Mouse (Mus musculus) embryo, embryonic 10.5 days (tissue): ENCODE measurements at regions not wholly inside any gene's neighbourhood (a gene's known extent, or its start where the extent isn't known, plus 50 kb on each side); places are given as distances from the start of the nearest gene placed in this dataset.

Experiments used
- DNase-seq: peaks from one replicate; pipeline ENCODE4 v3.0.0-alpha.2; 2015; ENCODE audit warnings: low spot score

DNA sequence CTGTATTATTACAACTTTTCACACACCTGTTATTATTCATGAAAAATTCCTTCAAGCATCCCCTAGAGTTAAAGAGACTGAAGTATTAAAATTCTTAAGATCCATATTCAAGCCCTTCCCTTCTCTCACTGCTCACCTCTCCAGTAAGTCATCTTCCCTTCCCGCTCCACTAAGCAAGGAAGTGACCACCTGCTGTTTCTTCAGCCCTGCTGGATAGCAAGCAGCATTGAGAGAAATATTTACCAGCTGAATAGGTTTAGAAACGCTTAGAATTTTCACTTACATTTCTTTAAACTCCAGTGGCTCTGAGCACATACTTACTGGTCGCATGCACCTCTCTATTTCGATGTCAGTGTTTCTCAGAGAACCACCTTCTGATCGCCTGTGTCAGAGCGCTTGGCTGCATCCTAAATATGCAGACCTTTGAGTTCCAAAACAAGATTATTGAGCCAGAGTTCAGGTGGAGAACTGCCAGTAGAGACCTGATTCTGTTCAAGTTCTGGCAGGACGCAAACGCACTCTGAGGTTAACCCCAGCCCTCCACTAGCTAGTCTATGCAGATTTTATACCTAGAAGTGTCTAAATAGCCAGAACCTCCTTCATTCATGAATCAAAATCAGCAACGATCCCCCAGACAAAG is 314.9 kb downstream of the Mllt3 start:
- DNase-seq = no peak

DNA sequence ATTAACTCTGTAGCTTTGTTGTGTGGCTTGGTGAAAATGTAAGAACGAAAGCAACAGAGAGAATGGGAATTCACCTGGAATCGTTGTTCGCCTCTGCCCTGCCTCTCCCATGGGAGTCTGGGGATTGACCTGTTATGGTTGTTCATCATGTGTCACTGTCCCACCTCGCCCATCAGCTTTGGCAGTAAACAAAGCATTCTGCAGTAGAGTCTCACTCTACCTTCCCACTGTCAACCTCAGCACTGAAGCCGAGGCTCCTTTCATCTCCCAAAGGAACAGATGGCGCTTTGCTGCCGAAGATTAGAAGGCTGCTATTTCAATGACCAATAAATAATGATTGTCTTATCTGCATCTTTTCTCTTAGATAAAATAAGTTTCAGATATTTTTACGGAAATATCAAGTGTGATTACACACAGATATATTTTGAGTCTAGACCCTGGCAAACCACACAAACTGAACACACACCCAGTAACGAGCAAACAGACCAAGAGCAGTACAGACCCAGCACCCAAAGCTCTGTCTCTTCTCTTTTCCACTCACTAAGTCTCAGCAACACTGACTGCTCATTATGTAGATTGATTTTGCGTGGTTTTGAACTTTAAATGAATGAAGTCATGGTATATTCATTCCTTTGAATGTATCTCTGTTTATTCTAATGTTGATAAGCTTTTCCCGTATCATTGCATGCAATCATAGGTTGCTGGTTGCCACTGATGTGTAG is 317.8 kb downstream of the Mllt3 start:
- DNase-seq = no peak

DNA sequence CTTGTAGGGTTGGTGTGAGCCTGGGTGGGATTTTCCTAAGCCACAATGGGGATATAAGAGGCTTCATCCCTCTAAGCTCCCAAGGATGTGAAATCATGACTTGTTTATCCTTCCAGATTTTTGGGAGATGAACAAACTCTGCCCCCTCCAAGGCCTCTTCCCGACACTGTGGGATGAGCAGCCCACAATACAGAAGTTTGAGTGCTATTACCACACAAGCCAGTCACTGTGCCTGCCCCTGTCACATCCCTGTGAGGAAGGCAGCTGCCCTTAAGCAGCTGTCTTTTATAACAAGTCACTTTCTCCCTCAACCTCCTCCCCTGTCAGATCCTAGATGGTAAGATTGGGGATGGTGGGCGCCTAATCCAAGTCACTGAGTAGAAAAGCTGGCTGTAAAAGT is 320.5 kb downstream of the Mllt3 start:
- no peak for DNase-seq

DNA sequence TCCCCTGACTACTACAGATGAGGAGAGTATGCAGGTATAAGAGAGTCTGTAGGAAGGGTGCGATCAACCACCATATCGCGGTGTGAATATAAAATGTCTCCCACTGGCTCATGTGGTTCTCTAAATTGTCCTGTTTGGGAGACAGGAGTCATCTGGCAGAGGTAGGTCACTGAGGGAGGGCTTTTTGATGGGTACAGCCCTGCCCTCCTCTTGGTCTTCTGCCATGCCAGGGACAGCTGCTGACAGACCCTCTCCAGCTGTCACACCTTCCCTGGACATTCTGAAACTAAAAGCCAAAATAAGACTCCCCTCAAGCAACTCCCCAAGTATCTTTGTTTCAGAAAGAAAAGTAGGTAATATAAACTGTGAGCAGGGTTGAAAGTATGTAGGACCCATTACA is 320.9 kb downstream of the Mllt3 start:
- DNase-seq = no peak

DNA sequence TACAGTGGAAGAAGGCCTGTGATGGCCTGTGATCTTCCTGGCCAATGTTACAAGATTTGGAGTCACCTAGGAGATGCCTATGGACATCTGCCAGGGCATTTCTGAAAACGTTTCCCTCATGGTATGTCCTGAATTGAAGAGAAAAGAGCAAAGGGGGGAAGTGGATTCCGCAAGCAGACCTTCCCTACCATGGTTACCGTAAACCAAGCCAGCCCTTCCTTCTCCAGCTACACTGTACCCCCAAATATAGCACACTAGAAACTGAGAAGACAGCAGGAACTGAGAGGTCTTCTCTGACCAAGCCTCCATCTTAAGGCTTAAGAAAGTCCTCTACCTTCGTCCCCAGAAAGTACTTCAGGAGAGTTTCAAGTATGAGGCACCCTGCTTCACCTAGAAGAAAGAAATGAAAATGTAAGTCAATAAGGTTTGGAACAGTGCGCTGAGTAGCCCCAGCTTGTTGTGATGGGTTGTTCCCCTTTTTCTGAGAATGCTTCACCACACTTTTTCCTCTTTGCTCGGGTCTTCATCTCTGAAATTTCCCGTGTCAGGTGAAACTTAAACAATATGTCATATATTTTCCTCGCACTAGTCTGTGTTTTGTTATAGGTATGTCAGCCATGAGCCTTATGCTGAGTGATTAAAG is 321.9 kb downstream of the Mllt3 start:
- no peak for DNase-seq

DNA sequence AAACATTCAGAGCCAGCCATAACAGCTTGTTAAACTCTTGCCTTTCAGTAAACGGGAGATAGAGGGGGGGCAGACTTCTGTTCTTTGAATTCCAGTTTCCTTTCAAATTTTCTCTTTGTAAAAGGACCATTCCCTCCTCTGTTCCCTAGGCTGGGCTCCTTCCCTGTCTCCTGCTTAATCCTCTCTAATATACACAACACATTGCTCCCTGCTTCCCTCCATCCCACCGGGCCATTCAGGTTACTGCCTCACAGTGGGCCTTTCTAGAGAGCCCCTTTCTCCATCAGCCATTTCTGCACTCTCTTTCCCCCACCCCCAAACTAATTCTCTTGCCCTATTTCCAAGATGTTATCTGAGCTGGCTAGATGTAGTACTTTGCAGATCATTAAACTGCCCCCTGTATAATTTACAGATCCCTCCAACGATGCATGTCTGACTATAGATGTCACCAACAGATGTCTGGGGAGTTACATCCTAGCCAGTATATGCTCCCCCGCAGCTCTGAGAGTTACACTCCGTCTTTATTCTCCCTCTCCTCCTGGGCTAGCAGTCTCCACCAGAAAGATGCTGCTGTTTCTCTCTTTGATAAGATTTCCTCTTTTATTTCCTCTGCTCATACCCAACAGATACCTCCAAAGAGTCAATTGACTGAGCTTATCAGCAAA is 324.1 kb downstream of the Mllt3 start:
- peak; percentile 14 for DNase-seq

DNA sequence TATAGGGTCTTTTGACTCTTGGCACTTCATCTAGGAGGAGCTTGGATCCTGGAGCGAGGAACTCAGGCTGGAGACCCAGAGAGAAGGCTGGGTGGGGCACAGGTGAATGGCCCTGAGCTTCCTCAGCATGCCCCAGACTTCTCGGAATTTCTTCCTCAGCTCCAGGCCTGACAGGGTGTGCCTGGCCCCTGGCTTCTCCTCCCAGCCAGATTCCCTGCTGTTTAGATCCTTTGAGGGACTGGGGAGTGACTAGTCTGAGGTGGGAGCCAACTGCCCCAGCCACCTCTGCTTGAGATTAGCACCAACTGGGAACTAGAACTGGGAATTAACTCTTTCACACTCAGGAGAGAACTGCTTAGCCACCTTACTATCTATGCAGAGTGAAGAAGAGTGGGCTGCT is 325.8 kb downstream of the Mllt3 start:
- no peak for DNase-seq

DNA sequence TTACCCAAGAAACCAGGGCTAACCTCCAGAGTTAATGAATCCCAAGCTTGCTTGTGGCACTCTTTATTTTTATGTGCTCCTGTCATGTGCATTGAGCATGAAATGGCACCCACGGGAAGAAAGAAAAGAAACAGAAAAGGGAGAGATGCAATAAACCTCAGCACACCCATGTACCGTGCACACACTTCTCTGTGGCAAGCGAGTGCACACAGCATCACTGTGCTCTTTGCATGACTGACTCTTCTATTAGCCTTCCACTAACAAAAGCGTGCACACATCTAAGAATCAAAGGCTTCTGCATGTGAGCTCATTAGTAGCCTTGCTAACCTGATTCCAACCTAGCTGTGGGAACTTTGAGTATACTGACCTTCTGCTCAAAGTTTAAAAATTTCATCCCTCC is 330.3 kb downstream of the Mllt3 start:
- DNase-seq = no peak

DNA sequence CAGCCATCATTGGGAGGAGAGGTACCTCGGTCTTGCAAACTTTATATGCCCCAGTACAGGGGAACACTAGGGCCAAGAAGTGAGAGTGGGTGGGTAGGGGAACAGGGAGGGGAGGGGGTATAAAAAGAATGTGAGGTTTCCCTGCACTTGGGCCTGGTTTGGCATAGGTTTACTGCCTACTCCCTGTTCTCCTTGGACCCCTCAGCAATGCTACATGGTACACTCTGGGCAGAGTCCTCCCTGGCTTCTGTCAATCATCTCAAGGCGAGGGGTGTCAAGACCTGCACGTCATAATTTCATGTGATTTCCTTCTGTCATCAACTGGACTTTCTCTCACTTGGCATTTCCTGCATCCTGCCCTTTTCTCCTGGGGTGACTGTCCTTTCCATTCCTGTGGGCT is 330.9 kb downstream of the Mllt3 start:
- DNase-seq = no peak

DNA sequence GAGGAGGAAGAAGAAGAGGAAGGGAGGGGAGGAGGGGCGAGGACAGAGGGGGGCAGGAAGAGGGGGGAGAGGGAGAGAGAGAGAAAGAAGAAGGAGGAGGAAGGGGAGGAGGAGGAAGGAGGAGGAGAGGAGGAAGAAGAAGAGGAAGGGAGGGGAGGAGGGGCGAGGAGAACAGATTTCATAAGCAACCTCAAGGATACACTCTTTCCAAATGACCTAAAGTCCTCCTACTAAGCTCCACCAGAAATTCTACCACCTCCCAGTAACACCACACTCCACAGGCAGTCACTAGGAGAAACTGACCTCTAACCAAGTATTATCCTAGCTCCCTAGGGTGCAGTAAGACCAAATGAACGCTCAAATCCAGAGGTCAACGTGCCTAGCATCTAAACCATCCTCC is 332.1 kb downstream of the Mllt3 start:
- no peak for DNase-seq

DNA sequence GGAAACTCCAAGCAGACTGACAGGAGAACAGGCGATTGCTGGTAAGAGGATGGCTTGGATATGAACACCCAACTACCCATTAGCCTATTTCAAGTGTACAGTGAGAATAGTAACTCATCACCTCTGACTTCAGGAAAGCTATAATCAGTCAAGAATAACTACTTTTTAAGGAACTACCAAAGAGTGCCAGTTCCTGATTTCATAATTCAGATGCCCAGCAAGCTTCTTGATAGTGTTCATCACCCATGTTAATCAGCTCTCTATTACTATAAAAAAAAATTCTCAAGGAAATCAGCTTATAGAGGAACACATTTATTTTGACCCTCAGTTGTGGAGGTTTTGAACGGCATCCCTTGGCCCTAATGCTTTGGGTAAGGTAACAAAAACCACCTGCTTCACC is 332.7 kb downstream of the Mllt3 start:
- DNase-seq = no peak

DNA sequence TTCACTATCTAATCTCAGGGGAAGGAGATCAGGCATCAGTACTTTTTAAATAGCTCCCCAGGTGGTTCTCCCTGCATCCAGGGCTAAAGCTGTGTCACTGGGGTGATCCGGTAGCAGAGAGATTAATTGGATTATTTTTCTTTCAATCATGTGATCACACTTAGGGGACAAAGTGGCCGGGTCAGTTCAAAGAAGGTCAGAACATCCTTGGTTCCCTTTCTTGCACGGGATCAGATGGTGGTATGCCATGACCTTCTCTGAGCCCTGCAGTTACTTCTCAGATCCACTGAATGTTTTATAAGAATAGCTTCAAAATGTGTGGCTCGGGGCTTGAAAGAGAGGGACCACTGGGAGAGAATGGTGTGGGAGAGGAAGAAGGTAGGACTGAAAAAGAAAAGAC is 333.6 kb downstream of the Mllt3 start:
- DNase-seq = peak; percentile 18

DNA sequence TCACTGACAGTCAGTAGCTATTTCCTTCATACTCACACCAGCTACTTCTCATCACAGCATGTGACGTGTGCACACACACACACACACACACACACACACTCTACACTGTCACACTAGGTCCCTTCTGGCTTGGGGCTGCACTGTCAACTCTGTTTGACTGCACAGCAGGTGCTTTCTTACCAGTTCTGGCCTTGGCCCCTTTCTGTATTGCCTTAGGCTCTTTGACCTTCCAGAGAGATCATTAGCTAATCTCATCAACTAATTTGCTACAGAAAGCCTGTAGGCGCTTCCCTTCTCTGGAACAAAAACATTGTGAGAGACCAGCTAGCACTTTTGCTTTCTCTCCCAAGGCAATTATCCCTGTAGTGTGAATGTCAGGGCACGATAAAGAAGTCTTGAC is 334.4 kb downstream of the Mllt3 start:
- peak; percentile 55 for DNase-seq

DNA sequence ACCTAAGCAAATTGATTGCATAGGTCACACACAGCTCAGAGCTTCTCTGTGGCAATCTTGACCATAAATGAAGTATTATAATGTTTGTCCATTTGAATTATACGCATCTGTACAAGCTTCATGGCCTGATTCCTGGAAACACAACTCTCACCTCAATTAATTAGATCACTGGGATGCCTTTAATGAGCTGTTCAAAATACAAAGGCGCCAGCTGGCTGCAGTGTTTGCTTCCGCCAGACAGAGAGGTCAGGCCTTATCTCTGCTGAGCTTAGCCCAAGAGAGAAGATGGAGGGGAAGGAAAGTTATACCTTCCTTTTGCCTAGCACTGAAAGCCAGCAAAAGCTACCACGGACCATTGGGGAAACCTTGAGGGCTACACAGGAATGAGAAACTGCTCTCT is 336.2 kb downstream of the Mllt3 start:
- no peak for DNase-seq

DNA sequence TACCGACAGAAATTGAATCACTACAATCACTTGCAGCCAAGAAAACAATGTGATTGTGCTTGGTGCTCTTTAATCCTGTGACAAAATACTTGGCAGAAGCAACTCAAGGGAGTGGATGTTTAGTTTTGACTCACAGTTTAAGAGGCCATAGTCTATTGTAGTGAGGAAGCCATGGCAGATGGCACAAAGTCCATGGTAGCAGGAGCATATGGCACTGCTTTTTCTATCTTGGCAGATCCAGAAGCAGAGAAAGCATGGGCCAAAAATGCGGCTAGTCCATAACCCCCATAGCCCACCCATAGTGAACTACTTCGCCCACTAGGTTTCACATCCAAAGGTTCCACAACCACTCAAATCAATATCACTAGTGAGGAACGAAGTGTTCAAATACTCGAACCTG is 337.4 kb downstream of the Mllt3 start:
- DNase-seq = no peak

DNA sequence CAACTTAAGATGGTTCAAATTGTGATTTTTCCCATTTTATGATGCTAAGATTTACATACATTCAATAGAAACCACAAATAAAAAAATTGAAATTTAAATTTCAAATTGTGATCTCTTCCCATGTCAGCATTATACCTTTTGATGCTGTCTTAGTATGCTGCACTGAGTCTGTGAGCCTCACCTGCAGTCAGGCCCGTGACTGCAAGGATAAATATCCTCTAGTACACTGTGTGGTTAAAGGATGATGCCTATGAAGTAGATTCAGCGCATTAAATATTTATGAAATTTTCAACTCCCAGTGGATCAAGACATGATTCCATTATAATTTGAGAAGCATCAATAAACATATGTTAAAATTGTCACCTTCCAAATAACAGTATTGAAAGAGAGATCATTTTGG is 340.4 kb downstream of the Mllt3 start:
- no peak for DNase-seq

DNA sequence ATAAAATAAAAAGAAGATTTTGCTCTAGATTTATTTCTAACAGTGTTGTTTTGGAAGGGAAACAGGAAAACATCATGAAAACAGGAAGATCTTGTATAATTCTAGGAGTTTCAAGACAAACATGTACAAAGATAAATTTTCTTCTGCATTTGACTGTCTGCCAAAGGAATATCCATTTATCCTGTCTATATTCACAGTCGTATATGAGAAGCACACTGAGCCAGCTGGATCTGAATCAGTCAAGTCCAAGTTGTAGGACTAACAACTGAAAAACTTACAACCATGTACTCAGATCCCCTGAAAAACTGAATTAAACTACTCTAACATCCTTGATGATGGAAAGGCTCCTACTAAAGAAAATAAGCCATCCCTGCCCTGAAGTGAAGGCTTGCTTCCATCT is 348.2 kb downstream of the Mllt3 start:
- no peak for DNase-seq

DNA sequence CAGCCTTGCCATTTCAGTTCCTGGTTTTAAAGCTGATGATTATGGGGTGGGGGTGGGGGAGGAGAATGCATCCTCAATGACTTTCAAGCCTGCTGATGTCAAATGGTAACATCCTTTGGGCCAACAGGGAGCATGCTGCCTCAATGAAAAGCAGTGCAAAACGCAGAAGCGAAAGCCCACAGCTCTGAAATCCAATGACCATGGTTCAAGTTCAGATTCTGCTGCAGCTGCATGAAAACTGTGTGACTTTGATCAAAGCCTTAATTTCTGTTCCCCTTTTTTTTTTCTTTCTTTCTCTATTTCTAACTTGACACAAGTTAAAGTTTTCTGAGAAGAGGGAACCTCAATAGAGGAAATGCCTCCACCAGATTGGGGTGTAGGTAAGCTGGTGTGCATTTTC is 350.4 kb downstream of the Mllt3 start:
- DNase-seq = no peak

DNA sequence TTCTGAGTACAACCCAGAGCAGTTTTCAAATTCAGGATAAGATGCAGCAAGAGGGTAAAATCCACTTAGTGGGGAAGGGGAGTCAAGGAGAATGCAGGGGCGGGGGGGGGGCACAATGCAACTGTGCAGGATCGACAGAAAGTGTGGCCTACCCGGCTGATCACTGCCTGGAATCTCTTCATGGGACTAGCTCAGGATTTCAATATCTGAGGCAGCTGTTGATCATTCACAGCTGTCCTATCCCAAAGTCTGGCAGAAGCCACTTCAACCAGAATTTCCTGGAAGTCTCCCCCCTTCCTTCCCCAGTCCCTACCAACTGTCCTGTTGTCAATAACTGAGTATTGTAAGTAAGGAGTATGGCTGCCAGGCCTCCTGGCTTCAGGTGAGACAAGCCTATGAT is 362.1 kb downstream of the Mllt3 start:
- DNase-seq = no peak

DNA sequence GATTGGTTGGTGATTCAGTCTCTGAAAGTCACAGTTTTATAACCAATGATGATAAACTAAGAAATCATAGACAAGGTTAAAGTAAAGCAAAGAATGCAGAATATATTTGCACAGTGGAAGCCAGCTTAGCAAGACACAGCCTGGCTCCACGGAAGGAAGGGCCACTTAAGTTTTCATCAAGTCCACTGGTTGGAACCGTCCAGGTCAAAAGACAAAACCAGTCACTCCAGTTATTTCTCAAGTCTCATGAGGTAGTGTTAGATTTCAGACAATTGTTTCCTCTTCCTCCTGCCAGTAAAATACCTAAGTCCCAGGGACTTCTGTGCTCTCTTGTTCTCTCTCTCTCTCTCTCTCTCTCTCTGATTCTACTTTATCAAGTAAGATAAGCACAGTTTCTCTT is 363.0 kb downstream of the Mllt3 start:
- DNase-seq = no peak

DNA sequence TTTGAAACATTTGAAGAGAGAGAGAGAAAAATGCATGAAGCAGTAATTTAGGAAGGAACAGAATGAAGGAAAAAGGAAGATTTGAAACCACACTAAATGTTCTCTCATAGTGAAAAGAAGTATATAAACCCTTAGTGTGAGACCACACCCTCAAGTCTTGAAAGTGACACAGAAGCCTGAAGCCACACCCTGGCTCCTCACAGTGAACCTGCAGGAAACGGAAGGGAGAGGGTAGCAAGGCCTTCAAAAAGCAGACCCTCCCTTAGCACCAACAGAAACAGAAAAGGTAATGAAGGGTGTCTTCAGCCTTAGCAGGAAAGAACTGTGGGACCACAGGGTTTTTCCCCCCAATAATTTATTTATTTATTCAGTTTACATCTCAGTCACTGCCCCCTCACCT is 363.7 kb downstream of the Mllt3 start:
- DNase-seq = no peak

DNA sequence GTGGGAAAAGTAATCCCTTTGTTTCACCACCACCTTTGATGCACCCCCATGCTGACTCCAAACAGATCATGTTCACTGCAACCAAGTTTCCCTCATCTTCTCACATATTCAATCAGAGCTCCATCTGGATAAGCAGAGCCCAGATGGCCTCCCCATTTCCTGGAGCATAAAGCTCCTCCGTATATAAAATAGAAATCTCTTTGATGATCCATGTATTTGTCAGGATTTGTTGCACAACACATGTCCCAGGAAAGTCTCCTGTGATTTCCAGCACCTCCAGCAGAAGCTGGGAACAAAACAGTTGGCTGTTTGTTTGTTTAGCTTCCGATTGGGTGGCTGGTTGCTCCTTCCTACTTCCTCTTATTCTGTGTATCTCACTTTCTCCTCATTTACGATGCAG is 364.9 kb downstream of the Mllt3 start:
- DNase-seq = no peak

DNA sequence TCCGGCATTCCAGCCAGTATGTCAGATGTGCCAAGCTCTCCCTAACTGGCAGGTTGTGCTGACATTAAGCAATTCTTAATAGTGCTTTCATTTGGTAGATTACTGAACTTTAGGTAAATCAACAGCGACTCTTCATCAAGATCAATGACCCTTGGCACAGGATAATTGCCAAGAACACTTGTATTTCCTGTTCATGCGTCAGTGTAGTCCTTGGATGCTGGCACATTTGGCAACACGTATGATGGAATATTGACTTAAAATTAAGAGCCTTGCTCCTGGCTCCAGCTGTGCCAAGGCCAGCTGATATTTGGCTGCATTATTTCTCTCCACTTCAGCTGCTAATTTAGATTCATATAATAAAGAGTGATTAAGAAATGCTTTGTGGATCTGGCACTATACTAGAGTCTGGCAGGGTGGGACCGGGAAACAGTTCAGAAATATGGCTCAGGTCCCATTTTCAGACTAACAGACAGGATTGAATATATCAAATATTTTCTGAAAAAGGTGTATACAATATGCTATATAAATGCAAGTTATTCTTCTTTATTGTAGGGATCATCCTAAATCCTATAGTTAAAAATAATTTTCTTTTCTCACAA is 365.5 kb downstream of the Mllt3 start:
- no peak for DNase-seq
